Mouse (Mus musculus): ENCODE data around the gene Gm20716. TPM values are rescaled to one million over a fixed set of nuclear protein-coding genes. Genes with fewer than 3 reads are reported as not detected.
A peak's percentile ranks its signal among the peaks of the same experiment; 100 is the strongest.

The Gm20716 gene
- total and polyA plus RNA-seq, 2 experiments from 2014 or later: 9.2 to 14.2 TPM

DNA sequence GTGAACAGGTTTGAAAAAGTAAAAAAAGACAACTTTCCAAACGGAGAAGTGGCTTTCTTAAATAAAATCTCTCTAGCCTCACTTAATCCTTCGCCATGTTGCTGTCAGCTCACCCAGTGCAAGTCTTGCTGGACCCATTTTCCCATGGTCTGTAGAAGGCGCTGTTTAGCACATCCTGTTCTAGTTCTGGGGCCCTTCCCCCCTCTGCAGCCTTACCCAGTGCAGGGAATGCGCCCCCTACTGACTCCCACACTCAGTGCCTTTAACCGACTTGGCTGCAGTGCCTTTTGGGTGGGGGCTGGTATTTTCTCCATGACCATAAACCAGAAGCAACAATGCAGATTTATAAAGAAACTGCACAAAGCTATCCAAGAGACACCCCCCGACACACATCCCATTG, 24.9 kb downstream of the Gm20716 start:
- no peaks in the 10 kb centered on the region for H3K27me3 ChIP-seq (ENCODE audit: control insufficient read depth, insufficient read depth, low read length)
- peak overlapping the region; percentile 92 for H3K4me3 ChIP-seq (ENCODE audit: low read depth, low read length)
- 6% methylated on average over 6 of the region's 6 CpGs for WGBS
- H3K9ac ChIP-seq (replicated peaks; ENCODE audit: low read depth, low read length): peak overlapping the region; percentile 99
- peaks cover 25% of the 10 kb centered on the region for H3K4me1 ChIP-seq (ENCODE audit: control insufficient read depth, insufficient read depth)
- ATAC-seq (ENCODE audit: insufficient read depth, low read depth) (peak; percentile 51), DNase-seq (ENCODE audit: low spot score) (peak; percentile 96)
- no peaks in the 10 kb centered on the region for H3K9me3 ChIP-seq (replicated peaks; ENCODE audit: control insufficient read depth, low read length)
- TF ChIP-seq CTCF (IDR thresholded peaks at IDR 0.05; ENCODE audit: low read depth) (peak; percentile 97), EP300 (IDR thresholded peaks at IDR 0.05; ENCODE audit: low read depth) (peak; percentile 59)
- peak overlapping the region; percentile 98 for H3K27ac ChIP-seq (ENCODE audit: low read depth)
- H3K4me2 ChIP-seq (ENCODE audit: low read depth, low read length): peak overlapping the region; percentile 85
- peaks cover 18% of the 10 kb centered on the region for H3K36me3 ChIP-seq (replicated peaks; ENCODE audit: control insufficient read depth, insufficient read depth, low read length)

DNA sequence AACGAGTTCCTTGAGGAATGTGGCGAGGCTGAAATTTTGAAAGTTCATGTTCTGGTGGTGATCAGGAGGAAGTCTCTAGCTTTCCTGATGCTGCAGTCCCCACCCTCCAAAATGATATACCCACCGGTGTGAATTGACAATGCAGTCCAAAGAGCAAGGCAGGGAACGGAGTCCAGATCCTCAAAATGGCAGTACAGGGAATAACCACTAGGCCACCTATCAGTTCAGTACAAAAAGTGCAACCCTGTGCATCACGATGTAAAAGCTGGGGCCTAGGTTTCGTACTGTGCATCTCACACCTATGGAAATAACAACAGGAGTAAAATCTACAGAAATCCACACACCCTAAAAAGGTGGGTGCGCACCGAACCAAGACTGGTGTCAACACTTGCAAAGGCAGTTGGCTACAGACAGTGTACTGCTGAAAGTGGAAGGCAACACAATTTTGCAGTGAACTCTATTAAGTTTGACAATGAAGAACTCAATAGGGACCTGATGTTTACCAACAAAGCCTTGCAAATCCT, 25.6 kb downstream of the Gm20716 start:
- H3K9ac ChIP-seq (replicated peaks; ENCODE audit: low read depth, low read length): no peak overlapping the region
- no peak overlapping the region for H3K27ac ChIP-seq (ENCODE audit: low read depth)
- peak overlapping the region; percentile 92 for H3K4me3 ChIP-seq (ENCODE audit: low read depth, low read length)
- H3K27me3 ChIP-seq (ENCODE audit: control insufficient read depth, insufficient read depth, low read length): no peaks in the 10 kb centered on the region
- peaks cover 28% of the 10 kb centered on the region for H3K4me1 ChIP-seq (ENCODE audit: control insufficient read depth, insufficient read depth)
- TF ChIP-seq EP300 (IDR thresholded peaks at IDR 0.05; ENCODE audit: low read depth) (no peak), CTCF (IDR thresholded peaks at IDR 0.05; ENCODE audit: low read depth) (no peak)
- WGBS: 61% methylated on average over 8 of the region's 8 CpGs
- H3K4me2 ChIP-seq (ENCODE audit: low read depth, low read length): peak overlapping the region; percentile 85
- H3K9me3 ChIP-seq (replicated peaks; ENCODE audit: control insufficient read depth, low read length): no peaks in the 10 kb centered on the region
- no peak for ATAC-seq (ENCODE audit: insufficient read depth, low read depth)
- H3K36me3 ChIP-seq (replicated peaks; ENCODE audit: control insufficient read depth, insufficient read depth, low read length): peaks cover 18% of the 10 kb centered on the region
- DNase-seq (ENCODE audit: low spot score): no peak

DNA sequence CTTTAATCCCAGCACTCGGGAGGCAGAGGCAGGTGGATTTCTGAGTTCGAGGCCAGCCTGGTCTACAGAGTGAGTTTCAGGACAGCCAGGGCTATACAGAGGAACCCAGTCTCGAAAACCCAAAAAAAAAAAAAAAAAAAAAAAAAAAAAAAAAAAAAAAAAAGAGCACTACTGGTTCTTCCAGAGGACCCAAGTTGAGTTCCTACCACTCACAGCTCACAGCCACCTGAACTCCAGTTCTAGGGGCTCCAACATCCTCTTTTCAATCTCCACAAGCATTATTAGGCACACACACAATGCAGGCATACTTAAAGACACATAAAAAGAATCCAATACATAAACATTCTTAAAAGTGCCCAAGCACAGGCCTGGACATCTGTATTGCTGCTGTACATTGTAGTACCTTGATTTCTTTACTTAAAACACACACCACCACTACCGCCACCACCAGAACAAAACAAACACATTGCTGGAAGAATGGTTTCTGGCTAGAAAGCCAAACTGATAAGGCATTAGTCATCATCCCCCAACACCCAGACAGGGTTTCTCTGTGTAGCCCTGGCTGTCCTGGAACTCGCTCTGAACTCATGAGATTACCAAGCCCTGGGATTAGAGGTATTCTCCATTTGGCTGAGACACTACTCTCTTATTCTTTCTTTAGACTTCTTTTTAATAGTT, 30.0 kb downstream of the Gm20716 start:
- DNase-seq (ENCODE audit: low spot score) (no peak), ATAC-seq (ENCODE audit: insufficient read depth, low read depth) (no peak)
- H3K9me3 ChIP-seq (replicated peaks; ENCODE audit: control insufficient read depth, low read length): no peaks in the 10 kb centered on the region
- no peaks in the 10 kb centered on the region for H3K27me3 ChIP-seq (ENCODE audit: control insufficient read depth, insufficient read depth, low read length)
- H3K4me2 ChIP-seq (ENCODE audit: low read depth, low read length): no peak overlapping the region
- no peak overlapping the region for H3K9ac ChIP-seq (replicated peaks; ENCODE audit: low read depth, low read length)
- no peak overlapping the region for H3K27ac ChIP-seq (ENCODE audit: low read depth)
- peaks cover 36% of the 10 kb centered on the region for H3K4me1 ChIP-seq (ENCODE audit: control insufficient read depth, insufficient read depth)
- H3K36me3 ChIP-seq (replicated peaks; ENCODE audit: control insufficient read depth, insufficient read depth, low read length): peaks cover 23% of the 10 kb centered on the region; the same call in 1 of the 2 replicates
- TF ChIP-seq CTCF (IDR thresholded peaks at IDR 0.05; ENCODE audit: low read depth): no peak
- no peak for TF ChIP-seq EP300 (IDR thresholded peaks at IDR 0.05; ENCODE audit: low read depth)
- no peak overlapping the region for H3K4me3 ChIP-seq (ENCODE audit: low read depth, low read length)
- 61% methylated on average over 4 of the region's 5 CpGs for whole genome bisulfite sequencing

DNA sequence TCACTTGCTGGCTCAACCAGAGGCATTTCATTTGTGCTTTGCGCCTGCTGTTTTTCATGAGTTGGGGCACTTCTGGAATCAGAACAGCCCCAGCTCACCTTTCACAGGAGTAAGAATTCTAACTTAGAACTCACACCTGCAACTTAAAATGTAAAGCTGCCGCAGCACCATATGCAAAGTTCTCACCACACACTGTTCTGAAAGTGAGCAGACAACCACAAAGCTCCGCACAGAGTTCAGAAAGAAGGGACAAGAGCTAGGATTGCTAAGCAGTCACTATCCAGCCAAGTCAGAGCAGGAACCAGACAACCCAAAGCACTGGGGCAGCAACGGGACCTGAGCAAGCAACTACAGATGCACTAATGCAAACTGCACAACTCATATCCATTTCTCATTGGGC, 30.7 kb downstream of the Gm20716 start:
- Histone ChIP-seq H3K27me3 (ENCODE audit: control insufficient read depth, insufficient read depth, low read length) (no peaks in the 10 kb centered on the region), H3K9me3 (replicated peaks; ENCODE audit: control insufficient read depth, low read length) (no peaks in the 10 kb centered on the region), H3K9ac (replicated peaks; ENCODE audit: low read depth, low read length) (no peak overlapping the region), H3K36me3 (replicated peaks; ENCODE audit: control insufficient read depth, insufficient read depth, low read length) (peaks cover 18% of the 10 kb centered on the region; the same call in 1 of the 2 replicates), H3K4me1 (ENCODE audit: control insufficient read depth, insufficient read depth) (peaks cover 30% of the 10 kb centered on the region), H3K27ac (ENCODE audit: low read depth) (no peak overlapping the region), H3K4me2 (ENCODE audit: low read depth, low read length) (no peak overlapping the region), H3K4me3 (ENCODE audit: low read depth, low read length) (no peak overlapping the region)
- ATAC-seq (ENCODE audit: insufficient read depth, low read depth) (no peak), DNase-seq (ENCODE audit: low spot score) (no peak)
- 61% methylated on average over 4 of the region's 4 CpGs for WGBS
- no peak for TF ChIP-seq CTCF (IDR thresholded peaks at IDR 0.05; ENCODE audit: low read depth)
- no peak for TF ChIP-seq EP300 (IDR thresholded peaks at IDR 0.05; ENCODE audit: low read depth)

DNA sequence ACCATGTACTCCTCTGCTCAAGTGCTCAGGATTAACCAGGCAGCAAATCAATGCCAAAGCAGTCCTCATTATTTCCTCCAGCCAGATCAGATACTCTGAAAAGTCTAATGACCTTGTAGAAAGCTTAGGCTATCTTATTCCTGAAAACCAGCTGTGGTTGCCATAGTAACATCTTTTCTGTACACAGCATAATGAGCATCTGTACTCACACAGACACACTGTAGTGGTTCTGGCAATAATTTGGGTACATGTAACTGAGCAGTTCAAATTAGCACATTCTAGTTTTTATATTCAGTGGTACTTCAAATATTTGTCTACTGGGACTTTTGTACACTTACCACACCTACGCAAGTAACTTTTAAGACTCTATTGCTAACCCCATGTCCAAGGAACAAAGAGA, 31.7 kb downstream of the Gm20716 start:
- peaks cover 12% of the 10 kb centered on the region; the same call in 1 of the 2 replicates for H3K36me3 ChIP-seq (replicated peaks; ENCODE audit: control insufficient read depth, insufficient read depth, low read length)
- peaks cover 31% of the 10 kb centered on the region for H3K4me1 ChIP-seq (ENCODE audit: control insufficient read depth, insufficient read depth)
- H3K27me3 ChIP-seq (ENCODE audit: control insufficient read depth, insufficient read depth, low read length): no peaks in the 10 kb centered on the region
- H3K27ac ChIP-seq (ENCODE audit: low read depth): no peak overlapping the region
- H3K9me3 ChIP-seq (replicated peaks; ENCODE audit: control insufficient read depth, low read length): no peaks in the 10 kb centered on the region
- DNase-seq (ENCODE audit: low spot score) (peak; percentile 30), ATAC-seq (ENCODE audit: insufficient read depth, low read depth) (no peak)
- H3K4me2 ChIP-seq (ENCODE audit: low read depth, low read length): no peak overlapping the region
- no peak overlapping the region for H3K4me3 ChIP-seq (ENCODE audit: low read depth, low read length)
- no peak overlapping the region for H3K9ac ChIP-seq (replicated peaks; ENCODE audit: low read depth, low read length)
- WGBS: 73% methylated on average over 1 of the region's 1 CpGs
- TF ChIP-seq EP300 (IDR thresholded peaks at IDR 0.05; ENCODE audit: low read depth): no peak
- no peak for TF ChIP-seq CTCF (IDR thresholded peaks at IDR 0.05; ENCODE audit: low read depth)
